Mouse (Mus musculus): ENCODE data around the gene Lpcat2.

DNA sequence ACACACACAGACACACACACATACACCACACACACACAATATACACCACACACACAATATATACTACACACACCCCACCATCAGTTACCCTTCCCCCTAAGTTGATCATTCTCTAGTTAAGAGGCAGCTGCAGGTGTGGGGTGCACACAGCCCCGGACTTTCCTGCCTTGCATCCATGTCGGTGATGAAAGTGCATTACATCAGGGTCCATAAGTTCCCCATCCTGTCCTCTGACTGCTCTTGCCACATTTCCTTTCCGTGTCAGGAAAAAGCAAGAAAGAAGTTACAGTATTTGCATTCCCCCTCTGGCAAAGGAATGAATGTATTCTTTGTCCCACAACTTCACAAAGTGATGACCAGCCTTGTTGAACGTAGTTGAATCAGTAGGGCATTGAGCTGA, 26.1 kb downstream of the Lpcat2 start:
- TF ChIP-seq CTCF (IDR thresholded peaks at IDR 0.05; ENCODE audit: low read depth, low read length) = no peak
- no peak for TF ChIP-seq POLR2A (IDR thresholded peaks at IDR 0.05; ENCODE audit: extremely low read depth, insufficient read depth, low read length)
